Mouse (Mus musculus) left cerebral cortex, adult 18-20 months (tissue): ENCODE results near the gene Gngt1. TPM values are rescaled to one million over a fixed set of nuclear protein-coding genes. Genes with fewer than 3 reads are reported as not detected.

ENCODE experiments used
- total RNA-seq, 2 experiments: library from RNA; stranded (reverse); gene quantifications; 2 replicates each; pipeline ENCODE4 v1.2.3; 2021

Gene Gngt1
- total RNA-seq, 2 experiments from 2014 or later = not detected

Other genes starting within 250 kb of the Gngt1 start
- gene Calcr, start 229.1 kb upstream of the Gngt1 start, total RNA-seq = under 1 TPM; 0.12 to 0.28 TPM
- not detected for gene Tfpi2, start 4.9 kb upstream of the Gngt1 start, total RNA-seq
- gene Gng11, start 10.1 kb downstream of the Gngt1 start, total RNA-seq = 10 to 100 TPM; 10.9 to 11.4 TPM
- gene Bet1, start 93.2 kb downstream of the Gngt1 start, total RNA-seq = 10 to 100 TPM; 22.0 to 23.9 TPM